Mouse (Mus musculus): ENCODE measurements around the gene Mc1r.

DNA sequence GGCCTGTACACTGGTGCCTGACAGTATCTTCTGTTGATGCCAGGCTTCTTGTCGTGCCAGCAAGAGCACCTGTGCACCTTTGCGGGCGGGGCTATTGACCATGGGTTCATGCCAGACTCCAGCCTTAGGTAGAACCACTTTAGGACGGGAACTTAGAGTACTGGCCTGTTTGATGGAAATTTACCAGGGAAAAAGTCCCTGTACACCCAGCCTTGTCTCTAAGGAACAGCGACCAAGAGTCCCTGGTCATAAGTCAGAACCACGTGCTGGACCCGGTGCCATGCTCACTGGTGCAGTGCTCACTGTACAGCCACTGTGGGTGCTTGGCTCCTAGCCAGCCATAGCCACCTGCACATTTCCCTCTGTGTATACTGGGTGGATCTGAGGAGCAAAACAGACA, 17.9 kb upstream of the Mc1r start:
- TF ChIP-seq CTCF (IDR thresholded peaks at IDR 0.05 in 2 of 3, conservative IDR thresholded peaks at IDR 0.05 in 1 of 3; ENCODE audit: control insufficient read depth in 1 of 3, insufficient read depth in 1 of 3, low read depth in 2 of 3, low read length in 3 of 3, poor library complexity in 1 of 3, severe bottlenecking in 1 of 3), result no peak
- no peak for TF ChIP-seq EP300 (IDR thresholded peaks at IDR 0.05; ENCODE audit: low read depth in 1 of 2, low read length in 2 of 2)
- no peak for TF ChIP-seq CHD2 (IDR thresholded peaks at IDR 0.05; ENCODE audit: low read length)
- no peak for TF ChIP-seq USF1 (IDR thresholded peaks at IDR 0.05; ENCODE audit: low read depth, low read length)
- TF ChIP-seq POLR2A (IDR thresholded peaks at IDR 0.05; ENCODE audit: control insufficient read depth in 1 of 2, insufficient read depth in 1 of 2, low read depth in 1 of 2, low read length in 2 of 2, poor library complexity in 1 of 2), result no peak
- no peak for TF ChIP-seq JUND (IDR thresholded peaks at IDR 0.05; ENCODE audit: low read depth, low read length)
- no peak for TF ChIP-seq HCFC1 (IDR thresholded peaks at IDR 0.05; ENCODE audit: low read depth, low read length)
- TF ChIP-seq ZC3H11A (IDR thresholded peaks at IDR 0.05; ENCODE audit: low read depth, low read length), result no peak
- no peak for TF ChIP-seq GATA1 (IDR thresholded peaks at IDR 0.05; ENCODE audit: low read depth, low read length)
- TF ChIP-seq MYB (IDR thresholded peaks at IDR 0.05; ENCODE audit: low read depth, low read length), result no peak
- no peak for TF ChIP-seq E2F4 (IDR thresholded peaks at IDR 0.05; ENCODE audit: borderline replicate concordance, low read depth, low read length)
- TF ChIP-seq TBP (IDR thresholded peaks at IDR 0.05; ENCODE audit: low read depth, low read length), result no peak
- no peak for TF ChIP-seq POLR2AphosphoS2 (IDR thresholded peaks at IDR 0.05; ENCODE audit: low read length)
